Mouse (Mus musculus) layer of hippocampus, adult 2 months (tissue): Measurements from ENCODE around the gene Krt6a. TPM values are rescaled to one million over a fixed set of nuclear protein-coding genes. Genes with fewer than 3 reads are reported as not detected.
A peak's percentile ranks its signal among the peaks of the same experiment; 100 is the strongest.
"Not testable (repeated sequence)": the region's sequence is repeated elsewhere in the genome, so short reads cannot be mapped to it uniquely, and the experiment has no call there.

ENCODE experiments used
- DNase-seq, 2 experiments: peaks; one replicate each; pipeline ENCODE4 v3.0.0; 2022; ENCODE audit warnings: low spot score in 2 of 2
- H3K27ac ChIP-seq: fragments of 200-600 bp; 2 replicates; pipeline ENCODE4 v1.8.1; 2022
- H3K4me3 ChIP-seq: fragments of 200-600 bp; 2 replicates; pipeline ENCODE4 v1.8.1; 2022; ENCODE audit warnings: mild to moderate bottlenecking
- CTCF ChIP-seq: fragments of 200-600 bp; conservative IDR thresholded peaks from 2 replicates; pipeline ENCODE4 v1.8.1; 2022; ENCODE audit warnings: antibody characterized with exemption, mild to moderate bottlenecking, moderate library complexity
- microRNA-seq, 2 experiments: library from miRNA; unstranded; fragments of <30 nt; microRNA quantifications; one replicate each; pipeline ENCODE4 v1.2.0; 2021
- total RNA-seq, 2 experiments: library from RNA; stranded (reverse); gene quantifications; 2 replicates each; pipeline ENCODE4 v1.2.3; 2021

The Krt6a gene
- total RNA-seq, 2 experiments from 2014 or later, result not detected

DNA sequence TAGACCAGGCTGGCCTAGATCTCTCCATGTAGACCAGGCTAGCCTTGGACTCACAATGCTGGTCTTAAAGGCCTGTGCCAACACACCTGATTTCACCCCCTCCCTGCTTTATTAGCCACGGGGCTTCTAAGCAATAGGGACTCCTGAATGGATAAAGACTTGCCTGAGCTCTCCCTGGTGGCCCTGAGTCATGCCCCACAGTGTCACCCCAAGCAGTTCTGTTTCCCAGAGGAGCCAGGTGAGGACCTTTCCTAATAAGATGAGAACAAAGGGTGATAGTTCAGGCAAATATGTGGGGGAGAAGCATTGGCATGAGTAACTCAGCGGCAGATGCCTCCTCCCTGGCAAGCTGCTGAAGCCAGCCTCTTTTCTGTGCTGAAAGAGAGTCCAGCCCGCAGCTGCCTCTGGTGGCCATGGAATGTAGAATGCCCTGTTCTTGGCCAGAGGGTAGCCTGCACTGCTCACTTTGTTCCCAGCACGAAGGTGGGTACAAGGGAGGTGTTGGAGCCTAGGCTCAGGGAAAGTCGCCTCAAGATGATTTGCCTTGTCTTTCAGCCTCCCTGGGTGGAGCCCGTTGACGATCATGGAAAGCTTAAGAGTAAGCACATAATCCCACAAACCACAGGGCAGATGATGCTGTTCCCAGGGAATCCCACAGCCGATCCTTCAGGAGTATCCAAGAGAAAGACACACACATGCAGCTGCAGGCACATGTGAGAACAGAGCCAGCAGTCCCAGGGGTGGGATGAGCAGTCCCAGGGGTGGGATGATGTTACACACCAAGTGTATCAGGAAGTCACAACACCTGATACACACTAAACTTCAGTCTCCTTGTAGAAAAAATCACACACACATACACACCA, 3.5 kb upstream of the Krt6a start:
- TF ChIP-seq CTCF, result peak; percentile 50
- Histone ChIP-seq H3K4me3 (no peak overlapping the region), H3K27ac (no peak overlapping the region)
- DNase-seq, result peak in 1 of 2 experiments; percentile 36

DNA sequence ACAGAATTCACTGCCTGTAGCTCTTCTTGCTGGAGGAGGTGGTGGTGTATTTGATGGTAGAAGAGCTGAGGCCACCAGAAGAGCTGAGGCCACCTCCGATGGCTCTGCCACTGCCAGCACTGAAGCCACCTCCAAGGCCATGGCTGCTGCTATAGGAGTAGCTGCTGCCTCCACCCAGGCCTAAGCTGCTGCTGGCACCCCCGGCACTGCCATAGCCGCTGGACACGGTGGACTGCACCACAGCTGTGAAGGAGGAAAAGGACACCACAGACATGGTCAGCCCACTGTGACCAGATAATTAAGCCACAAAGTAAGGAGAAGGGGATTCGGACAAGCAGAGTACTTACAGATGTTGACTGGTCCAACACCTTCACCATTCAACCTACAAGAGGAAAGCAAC, 3.6 kb downstream of the Krt6a start:
- not testable (repeated sequence) for H3K4me3 ChIP-seq, DNase-seq, H3K27ac ChIP-seq

DNA sequence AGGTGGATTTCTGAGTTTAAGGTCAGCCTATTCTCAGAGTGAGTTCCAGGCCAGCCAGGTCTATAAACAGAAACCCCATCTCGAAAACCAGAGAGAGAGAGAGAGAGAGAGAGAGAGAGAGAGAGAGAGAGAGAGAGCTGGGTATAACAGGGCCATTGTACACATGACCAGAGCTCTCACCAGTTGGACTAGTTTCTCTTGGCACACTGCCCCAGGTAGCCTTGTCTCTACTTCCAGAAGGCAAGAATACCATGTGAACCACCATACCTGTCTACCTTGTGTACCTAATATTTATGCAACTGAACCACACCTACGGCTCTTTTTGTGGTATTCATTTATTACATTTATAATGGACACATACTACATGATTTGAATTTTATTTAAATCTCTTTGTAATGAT, 5.9 kb downstream of the Krt6a start:
- no peak overlapping the region for H3K4me3 ChIP-seq
- H3K27ac ChIP-seq, result no peak overlapping the region
- no peak for TF ChIP-seq CTCF
- no peak for DNase-seq

DNA sequence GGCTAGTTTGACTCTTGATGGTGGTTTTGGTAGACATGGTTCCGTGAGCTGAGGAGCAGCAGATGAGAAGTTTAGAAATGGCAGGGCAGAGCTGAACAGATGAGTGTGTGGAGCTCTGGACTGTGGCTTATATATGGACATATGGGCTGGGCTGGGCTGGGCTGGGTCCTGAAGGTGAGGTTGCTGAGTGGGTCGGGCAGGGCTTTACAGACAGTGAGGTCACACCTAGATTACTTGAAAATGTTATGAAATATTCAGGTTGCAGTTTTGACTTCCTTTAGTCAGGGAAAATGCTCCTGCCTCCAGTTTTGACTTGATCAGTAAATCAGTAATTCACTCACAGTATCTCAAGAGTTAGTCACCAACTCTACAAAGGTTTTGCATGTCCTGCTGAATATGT, 13.9 kb downstream of the Krt6a start, which contains the start of gene Krt6b:
TSS of gene Krt6b (minus strand) at position 101 of the 400 bp plus-strand sequence.
- DNase-seq, result no peak
- Histone ChIP-seq H3K27ac (no peak within 1 kb of the TSS), H3K4me3 (no peak within 1 kb of the TSS)
- TF ChIP-seq CTCF, result no peak

DNA sequence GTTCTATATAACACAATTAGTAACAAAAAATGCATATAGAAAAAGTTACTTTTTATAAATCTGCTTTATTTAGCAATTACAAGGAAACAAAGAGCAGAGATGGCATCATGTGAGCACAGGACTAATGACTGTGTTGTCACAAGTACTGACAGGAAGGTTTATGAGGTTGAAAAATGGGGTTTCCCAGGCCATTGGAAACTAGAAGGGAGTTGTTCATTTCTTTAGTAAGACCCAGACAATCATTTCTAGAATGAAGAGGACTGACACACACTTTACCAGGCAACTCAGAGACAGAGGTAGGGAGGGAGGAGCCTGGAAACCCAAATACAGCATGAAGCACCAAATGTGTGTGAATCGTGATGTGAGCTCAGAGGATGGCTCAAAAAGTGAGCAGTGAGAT, 18.1 kb downstream of the Krt6a start:
- DNase-seq, result no peak

DNA sequence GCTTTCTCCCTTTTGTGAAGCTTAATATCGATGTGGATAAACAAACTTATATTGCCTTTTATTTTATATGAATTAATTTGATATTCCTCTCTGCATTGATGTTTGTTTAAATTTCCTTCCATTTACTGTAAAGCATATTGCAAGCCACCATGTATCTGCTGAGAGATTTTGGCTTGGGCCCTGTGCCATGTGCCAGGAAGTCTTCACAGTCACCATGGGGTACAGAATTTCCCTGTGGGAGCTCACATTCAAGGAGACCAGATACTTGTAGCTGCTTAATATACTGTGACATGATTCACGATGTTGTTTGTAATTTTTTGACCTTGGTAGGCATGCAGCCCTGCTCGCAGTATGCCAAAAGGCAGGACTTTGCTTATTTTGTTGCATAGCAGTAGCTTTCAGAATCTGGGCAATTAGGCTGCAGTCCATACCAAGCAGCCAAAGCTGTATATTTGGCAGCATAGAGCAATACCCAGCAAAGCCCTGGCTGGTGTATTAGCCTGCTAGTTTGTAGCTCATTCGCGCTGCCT, 41.3 kb downstream of the Krt6a start:
- H3K4me3 ChIP-seq, result no peak overlapping the region
- DNase-seq, result no peak
- H3K27ac ChIP-seq, result no peak overlapping the region
- TF ChIP-seq CTCF, result no peak

More for the DNA sequence above, 18.1 kb downstream of the Krt6a start:
- TF ChIP-seq CTCF, result no peak
- Histone ChIP-seq H3K27ac (no peak overlapping the region), H3K4me3 (no peak overlapping the region)

- H3K4me3 ChIP-seq, result no peak within 1 kb of the TSS
- no peak for TF ChIP-seq CTCF
- no peak for DNase-seq
- no peak within 1 kb of the TSS for H3K27ac ChIP-seq
Measured at GRCm38 (mm10) chr15:101647280-101647679, 46.8 kb downstream of the Krt6a start, which contains the start of gene Gm5478. Gene Gm5478, minus strand, starts transcription at chr15:101647380.

Small RNA genes lying within 50 kb of the gene (microRNA-seq; reads per million reads assigned to microRNA genes)
- 0 reads per million in 2 experiments for gene Gm44323
- 0 reads per million in 2 experiments for gene Gm44342
- gene Gm44383, result 0 reads per million in 2 experiments
- 0 reads per million in 2 experiments for gene Gm44479

Other genes starting within 250 kb of the Krt6a start
- not detected for gene Krt88, start 246.6 kb downstream of the Krt6a start, total RNA-seq
- not detected for gene Krt81, start 230.6 kb downstream of the Krt6a start, total RNA-seq
- gene Krt86, start 220.8 kb downstream of the Krt6a start, total RNA-seq, result not detected
- not detected for gene Krt83, start 202.8 kb downstream of the Krt6a start, total RNA-seq
- not detected for gene Gm49425, start 177.0 kb downstream of the Krt6a start, total RNA-seq
- gene Krt84, start 161.5 kb downstream of the Krt6a start, total RNA-seq, result not detected
- not detected for gene Krt82, start 143.6 kb downstream of the Krt6a start, total RNA-seq
- gene Krt90, start 131.4 kb downstream of the Krt6a start, total RNA-seq, result not detected
- gene Krt75, start 120.4 kb downstream of the Krt6a start, total RNA-seq, result not detected
- gene Gm5414, start 66.1 kb downstream of the Krt6a start, total RNA-seq, result not detected
- gene Gm5478, start 46.9 kb downstream of the Krt6a start, total RNA-seq, result not detected
- not detected for gene Krt6b, start 14.0 kb downstream of the Krt6a start, total RNA-seq
- under 1 TPM; 0.15 to 0.47 TPM for gene Krt5, start 18.6 kb upstream of the Krt6a start, total RNA-seq
- not detected for gene Krt71, start 48.8 kb upstream of the Krt6a start, total RNA-seq
- not detected for gene Krt72, start 92.2 kb upstream of the Krt6a start, total RNA-seq
- gene Krt73, start 108.0 kb upstream of the Krt6a start, total RNA-seq, result 1 to 10 TPM; 6.3 to 8.0 TPM
- 1 to 10 TPM; 7.0 to 8.0 TPM for gene Krt2, start 123.9 kb upstream of the Krt6a start, total RNA-seq
- gene Krt1, start 156.5 kb upstream of the Krt6a start, total RNA-seq, result 1 to 10 TPM; 1.6 to 3.9 TPM
- 10 to 100 TPM; 13.3 to 16.2 TPM for gene Krt77, start 175.4 kb upstream of the Krt6a start, total RNA-seq
- not detected for gene Krt76, start 198.6 kb upstream of the Krt6a start, total RNA-seq
- not detected for gene Krt4, start 230.4 kb upstream of the Krt6a start, total RNA-seq
- not detected for gene Krt79, start 246.0 kb upstream of the Krt6a start, total RNA-seq